Mouse (Mus musculus) spleen, postnatal 10 days (tissue): Measurements from ENCODE around the gene Ifitm7.
"Not testable (repeated sequence)": the region's sequence is repeated elsewhere in the genome, so short reads cannot be mapped to it uniquely, and the experiment has no call there.

Source experiments
- DNase-seq, 2 experiments: peaks; one replicate each; pipeline ENCODE4 v3.0.0; 2021 to 2022; ENCODE audit warnings: low spot score in 2 of 2

The Ifitm7 gene

DNA sequence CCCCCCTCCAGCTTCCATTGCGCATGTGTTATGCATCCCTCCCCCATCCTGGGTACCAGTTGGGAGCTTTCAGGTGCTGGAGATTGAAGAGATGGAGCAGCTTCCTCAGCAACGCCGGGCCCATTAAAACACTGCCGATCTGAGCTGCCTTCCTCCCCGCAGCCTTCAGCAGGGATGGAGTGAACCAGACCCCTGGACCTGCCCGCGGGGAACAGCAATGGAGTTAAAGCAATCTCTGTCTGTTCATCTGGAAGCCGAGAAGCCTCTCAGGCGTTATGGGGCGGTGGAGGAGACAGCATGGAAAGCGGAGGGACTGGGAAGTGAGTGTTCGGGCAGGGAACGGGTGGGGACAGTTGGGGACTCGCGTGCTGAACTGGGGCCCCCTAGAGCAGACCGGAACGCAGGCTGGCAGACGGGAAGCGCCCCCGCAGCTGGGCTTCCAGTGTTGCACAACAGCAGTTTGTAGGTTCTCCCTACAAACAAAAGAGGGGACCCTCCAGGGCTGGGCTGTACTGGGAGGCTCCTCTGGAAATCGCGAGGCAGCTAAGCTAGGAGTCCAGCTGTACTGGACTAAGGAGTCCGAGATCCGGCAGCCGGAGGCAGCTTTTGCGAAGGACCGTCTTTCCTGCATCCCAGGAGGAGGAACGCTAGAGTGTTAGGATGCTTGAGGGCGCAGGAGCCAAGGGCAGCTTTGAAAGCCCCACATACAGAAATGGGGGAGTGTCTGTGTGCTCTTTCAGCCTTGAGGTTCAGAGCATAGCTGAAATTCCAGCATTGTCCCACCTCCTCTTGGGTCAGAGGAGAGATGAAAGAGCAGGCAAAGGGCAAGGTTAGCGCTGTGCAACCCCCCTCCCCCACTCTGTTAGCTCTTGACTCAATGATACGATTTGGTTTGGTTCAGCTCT is at the start of gene Ifitm7, which contains the start of gene 2900011O08Rik:
Ifitm7 (minus strand) TSS at position 315 of the 905 bp plus-strand sequence.
2900011O08Rik (plus strand) TSS at position 31 of the 905 bp plus-strand sequence.
- DNase-seq, result no peak

DNA sequence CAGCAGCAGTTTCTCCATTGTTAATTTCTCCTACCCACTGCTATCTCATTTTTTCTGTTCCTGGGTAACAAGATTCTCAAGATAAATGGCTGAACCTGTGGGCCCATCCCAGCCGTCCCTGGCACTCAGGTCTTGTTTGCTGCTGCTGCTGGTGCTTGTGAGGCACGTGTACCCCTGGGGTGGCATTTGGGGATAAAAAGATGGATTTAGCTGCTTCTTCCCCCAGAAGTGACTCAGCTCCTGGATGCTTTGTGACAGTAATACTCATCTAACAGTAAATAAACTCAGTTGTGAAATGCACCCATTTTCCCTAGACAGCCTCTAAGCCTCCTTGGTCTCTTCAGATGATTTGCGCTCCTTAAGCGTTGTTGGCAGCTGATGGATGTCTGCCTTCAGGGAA is 46.4 kb upstream of the Ifitm7 start:
- DNase-seq, result no peak

DNA sequence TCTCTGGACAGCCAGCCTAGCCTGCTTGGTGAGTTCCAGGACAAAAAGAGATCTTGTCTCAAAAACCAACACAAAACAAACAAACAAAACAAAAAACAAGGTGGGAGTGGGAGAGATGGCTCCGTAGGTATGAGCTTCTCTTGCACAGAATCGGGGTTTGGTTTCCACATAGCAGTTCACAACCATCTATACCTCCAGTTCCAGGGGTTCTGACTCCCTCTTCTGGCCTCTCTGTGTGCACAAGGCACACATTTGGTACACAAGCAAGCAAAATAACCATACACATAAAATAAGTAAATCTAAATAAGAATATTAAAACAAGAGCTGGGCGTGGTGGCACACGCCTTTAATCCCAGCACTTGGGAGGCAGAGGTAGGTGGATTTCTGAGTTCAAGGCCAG is 44.0 kb upstream of the Ifitm7 start:
- DNase-seq, result no peak

DNA sequence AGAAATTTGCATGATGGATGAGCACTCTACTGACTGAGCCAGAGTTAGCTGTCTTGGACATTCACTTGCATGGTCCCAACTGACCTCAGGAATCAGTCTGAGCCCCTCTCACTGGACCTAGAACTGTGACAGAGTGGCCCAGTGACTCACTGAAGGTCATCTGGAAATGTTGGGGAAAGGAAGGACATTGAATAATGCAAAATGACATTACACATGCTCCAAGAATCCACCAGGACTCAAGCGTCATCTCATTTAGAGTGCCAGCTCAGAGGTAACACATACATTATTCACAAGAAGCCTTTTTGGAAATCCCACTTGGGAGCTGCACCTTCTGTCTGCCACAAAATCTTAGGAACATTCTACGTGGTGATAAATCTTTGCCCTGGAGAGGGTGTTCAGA is 43.2 kb upstream of the Ifitm7 start:
- no peak for DNase-seq

GRCm38 (mm10) chr16:14029072-14029471 is 42.4 kb upstream of the Ifitm7 start:
- no peak for DNase-seq

GRCm38 (mm10) chr16:14025091-14025990 is 38.7 kb upstream of the Ifitm7 start:
- DNase-seq, result no peak

- no peak for DNase-seq
These were observed 34.6 kb upstream of the Ifitm7 start for GRCm38 (mm10) chr16:14021166-14021822.

- DNase-seq, result no peak
These were observed 30.6 kb upstream of the Ifitm7 start for GRCm38 (mm10) chr16:14017306-14017705.

DNA sequence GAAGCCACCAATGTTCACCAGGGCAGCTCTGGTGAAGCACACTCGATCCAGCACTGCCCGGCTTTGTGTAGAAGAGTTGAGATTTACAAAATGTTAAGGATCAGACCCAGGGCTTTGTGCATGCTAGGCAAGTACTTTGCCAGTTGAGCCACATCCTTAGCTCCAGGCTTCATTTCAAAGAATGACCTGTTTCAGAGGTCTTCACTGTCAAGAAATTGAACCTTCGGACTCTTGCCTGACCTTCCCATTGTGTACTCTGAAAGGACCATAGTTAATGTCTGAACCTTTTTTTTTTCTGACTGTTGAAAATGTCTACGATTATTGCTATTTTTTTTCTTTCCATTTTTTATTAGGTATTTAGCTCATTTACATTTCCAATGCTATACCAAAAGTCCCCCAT is 23.3 kb upstream of the Ifitm7 start:
- no peak for DNase-seq

GRCm38 (mm10) chr16:14008708-14009107 is 22.0 kb upstream of the Ifitm7 start:
- no peak for DNase-seq

DNA sequence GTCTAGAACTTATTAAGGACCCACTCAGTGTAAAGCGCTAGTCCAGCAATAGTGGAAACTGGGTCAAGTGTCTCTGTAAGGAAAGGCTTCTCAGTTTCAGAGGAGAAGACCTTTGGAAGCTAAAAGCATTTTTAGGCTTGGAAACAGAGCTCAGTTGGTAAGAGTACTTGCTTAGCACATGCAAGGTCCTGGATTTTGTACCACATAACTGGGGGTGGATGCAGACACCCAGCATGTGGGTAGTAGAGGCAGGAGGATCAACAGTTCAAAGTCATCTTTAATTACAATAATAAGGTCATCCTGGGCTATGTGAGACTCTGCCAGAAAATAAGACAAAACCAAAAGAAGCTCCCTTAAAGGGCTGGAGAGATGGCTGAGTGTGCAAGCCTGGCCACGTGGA is 21.4 kb upstream of the Ifitm7 start:
- no peak for DNase-seq

- DNase-seq, result no peak
These were observed 18.6 kb upstream of the Ifitm7 start for GRCm38 (mm10) chr16:14005266-14005665.

GRCm38 (mm10) chr16:14004726-14005125 is 18.0 kb upstream of the Ifitm7 start:
- no peak for DNase-seq

DNA sequence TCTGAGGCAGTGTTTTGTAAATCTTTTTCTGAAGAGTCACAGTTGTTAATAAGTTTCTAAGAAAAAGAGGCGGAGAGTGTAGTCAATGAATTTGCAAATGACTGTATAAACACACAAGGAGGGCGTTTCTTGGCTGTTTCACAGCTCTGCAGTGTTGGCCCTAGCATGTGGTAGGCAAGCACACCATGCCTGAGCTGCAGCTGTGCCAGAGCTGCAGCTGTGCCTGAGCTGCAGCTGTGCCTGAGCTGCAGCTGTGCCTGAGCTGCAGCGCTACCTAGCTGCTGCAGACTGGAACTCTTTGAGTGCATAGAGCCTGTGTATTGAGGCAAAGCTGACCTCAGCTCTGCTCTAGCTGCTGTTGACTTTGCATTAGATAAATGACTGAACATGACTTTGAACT is 17.5 kb upstream of the Ifitm7 start:
- no peak for DNase-seq

GRCm38 (mm10) chr16:14003386-14004130 is 16.9 kb upstream of the Ifitm7 start:
- no peak for DNase-seq

DNA sequence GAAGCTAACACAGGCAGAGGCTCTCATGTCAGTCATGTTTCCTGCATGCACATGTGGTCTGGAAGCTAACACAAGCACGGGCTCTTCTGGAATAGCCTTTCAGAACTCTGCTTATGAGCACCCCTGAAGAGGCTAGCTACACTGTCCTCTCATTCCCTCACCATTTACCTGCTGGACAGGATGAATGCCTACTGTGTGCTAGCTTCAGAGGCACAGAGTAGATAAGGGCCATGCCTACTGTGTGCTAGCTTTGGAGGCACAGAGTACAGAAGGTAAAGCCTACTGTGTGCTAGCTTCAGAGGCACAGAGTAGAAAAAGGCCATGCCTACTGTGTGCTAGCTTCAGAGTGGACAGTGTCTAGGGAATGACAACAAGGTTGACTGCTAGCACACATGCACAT is 7.8 kb upstream of the Ifitm7 start:
- no peak for DNase-seq

- no peak for DNase-seq
These were observed 7.4 kb upstream of the Ifitm7 start for GRCm38 (mm10) chr16:13994076-13994475.

- DNase-seq, result no peak
These were observed 6.0 kb upstream of the Ifitm7 start for GRCm38 (mm10) chr16:13992518-13993248.

GRCm38 (mm10) chr16:13986197-13986573 is 503 bp downstream of the Ifitm7 start:
- no peak for DNase-seq

DNA sequence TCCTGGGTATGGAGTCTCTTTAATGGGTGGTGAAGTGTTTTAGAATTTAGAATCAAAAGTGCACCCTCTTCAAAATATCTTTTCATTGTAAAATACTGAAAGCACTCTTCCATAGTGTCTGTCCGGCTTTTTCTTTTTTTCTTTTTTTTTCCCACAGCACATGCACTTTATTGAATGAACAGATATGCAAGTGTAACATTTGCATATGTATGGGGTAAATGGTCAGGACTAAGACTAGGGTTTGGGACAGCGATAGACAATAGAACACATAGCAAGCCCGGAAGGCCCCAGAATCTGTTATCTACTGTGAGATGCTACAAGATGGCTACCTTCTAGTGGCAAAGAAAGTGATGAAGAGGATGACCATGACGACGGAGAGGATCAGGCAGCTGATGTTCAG is 3.5 kb downstream of the Ifitm7 start:
- DNase-seq, result no peak

- not testable (repeated sequence) for DNase-seq
These were observed 5.0 kb downstream of the Ifitm7 start for GRCm38 (mm10) chr16:13981726-13982125.
